Mouse (Mus musculus) layer of hippocampus, adult 2 months (tissue): Measurements from ENCODE around the gene Il17d. TPM values are rescaled to one million over a fixed set of nuclear protein-coding genes. Genes with fewer than 3 reads are reported as not detected.

ENCODE experiments used
- DNase-seq, 2 experiments: peaks; one replicate each; pipeline ENCODE4 v3.0.0; 2022; ENCODE audit warnings: low spot score in 2 of 2
- H3K27ac ChIP-seq: fragments of 200-600 bp; 2 replicates; pipeline ENCODE4 v1.8.1; 2022
- H3K4me3 ChIP-seq: fragments of 200-600 bp; 2 replicates; pipeline ENCODE4 v1.8.1; 2022; ENCODE audit warnings: mild to moderate bottlenecking
- CTCF ChIP-seq: fragments of 200-600 bp; conservative IDR thresholded peaks from 2 replicates; pipeline ENCODE4 v1.8.1; 2022; ENCODE audit warnings: antibody characterized with exemption, mild to moderate bottlenecking, moderate library complexity
- total RNA-seq, 2 experiments: library from RNA; stranded (reverse); gene quantifications; 2 replicates each; pipeline ENCODE4 v1.2.3; 2021

Il17d gene
- total RNA-seq, 2 experiments from 2014 or later, result 11.2 to 12.3 TPM

DNA sequence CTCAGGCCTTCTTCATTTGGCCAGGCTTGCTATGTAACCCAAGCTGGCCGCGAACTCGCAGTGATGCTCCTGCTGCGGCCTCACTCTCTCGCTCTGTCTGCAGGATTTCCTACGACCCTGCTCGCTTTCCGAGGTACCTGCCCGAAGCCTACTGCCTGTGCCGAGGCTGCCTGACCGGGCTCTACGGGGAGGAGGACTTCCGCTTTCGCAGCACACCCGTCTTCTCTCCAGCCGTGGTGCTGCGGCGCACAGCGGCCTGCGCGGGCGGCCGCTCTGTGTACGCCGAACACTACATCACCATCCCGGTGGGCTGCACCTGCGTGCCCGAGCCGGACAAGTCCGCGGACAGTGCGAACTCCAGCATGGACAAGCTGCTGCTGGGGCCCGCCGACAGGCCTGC lies 17.7 kb downstream of the Il17d start:
- TF ChIP-seq CTCF, result no peak
- DNase-seq, result no peak
- Histone ChIP-seq H3K27ac (no peak overlapping the region), H3K4me3 (no peak overlapping the region)

DNA sequence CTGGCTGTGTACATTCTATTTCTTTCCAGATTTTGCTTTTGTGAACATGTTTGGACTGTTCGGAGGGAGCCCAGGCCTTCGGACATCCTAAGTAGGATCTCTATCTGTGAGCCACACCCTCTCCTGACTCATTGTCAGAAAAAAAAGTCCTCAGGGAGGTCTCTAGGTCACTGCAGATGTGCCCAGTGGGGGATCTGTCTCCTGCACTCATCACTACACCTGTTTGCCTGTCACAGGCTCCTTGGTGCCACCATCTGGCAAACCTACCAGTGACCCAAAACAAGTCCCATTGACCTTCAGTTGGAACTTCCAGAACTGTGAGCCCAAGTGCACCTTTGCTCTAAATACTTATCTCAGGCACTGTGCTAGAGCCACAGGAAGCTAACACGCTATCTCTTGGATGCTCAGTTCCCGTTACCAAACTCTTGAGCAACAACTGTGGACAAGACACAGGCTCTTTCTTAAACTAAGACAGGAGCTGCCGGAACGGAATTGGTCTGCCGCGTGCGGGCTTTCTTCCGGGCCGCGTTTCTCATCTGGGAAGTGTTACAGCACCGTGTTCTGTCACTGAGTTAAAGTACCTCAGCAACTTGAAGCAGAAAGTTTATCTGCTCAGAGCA lies 19.0 kb downstream of the Il17d start:
- Histone ChIP-seq H3K4me3 (no peak overlapping the region), H3K27ac (no peak overlapping the region)
- TF ChIP-seq CTCF, result no peak
- no peak for DNase-seq

DNA sequence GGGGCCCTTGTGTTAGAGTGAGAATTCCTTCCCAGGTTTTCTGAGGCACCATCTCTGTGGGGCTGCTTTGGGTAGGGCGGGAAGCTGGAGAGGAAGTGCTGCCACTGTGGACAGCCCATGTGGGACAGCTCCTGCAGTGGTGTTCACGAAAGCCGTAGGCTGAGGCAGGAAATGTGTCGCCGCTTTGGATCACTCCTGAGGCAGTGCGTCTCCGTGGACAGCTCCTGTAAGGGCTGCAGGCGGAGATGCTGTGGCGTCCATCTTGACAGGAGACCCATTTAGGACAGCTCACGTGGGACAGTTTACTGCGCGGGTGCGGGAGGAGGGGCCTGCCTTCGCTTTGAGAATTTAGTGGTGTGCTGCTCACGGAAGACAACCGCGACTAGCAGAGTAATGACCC lies 20.9 kb downstream of the Il17d start:
- TF ChIP-seq CTCF, result no peak
- Histone ChIP-seq H3K27ac (no peak overlapping the region), H3K4me3 (no peak overlapping the region)
- no peak for DNase-seq

DNA sequence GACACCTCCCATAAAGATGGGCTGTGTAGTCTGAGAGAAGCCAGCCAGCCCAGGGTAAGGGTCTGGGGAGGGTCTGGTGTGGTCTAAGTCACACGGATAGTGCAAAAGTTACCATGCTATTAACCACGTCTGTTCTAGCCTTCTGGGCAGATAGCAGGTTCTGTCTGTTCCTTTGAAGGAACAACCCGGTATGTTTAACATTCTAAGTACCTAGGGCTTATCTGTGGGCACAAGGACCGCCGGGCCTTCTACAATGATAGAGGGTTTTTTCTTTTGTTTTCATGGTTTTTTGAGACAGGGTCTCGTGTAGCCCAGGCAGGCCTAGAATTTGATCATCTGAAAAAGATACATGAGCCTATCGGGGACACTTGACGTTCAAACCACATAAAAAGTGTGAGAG lies 21.6 kb downstream of the Il17d start:
- Histone ChIP-seq H3K27ac (no peak overlapping the region), H3K4me3 (no peak overlapping the region)
- DNase-seq, result no peak
- TF ChIP-seq CTCF, result no peak

DNA sequence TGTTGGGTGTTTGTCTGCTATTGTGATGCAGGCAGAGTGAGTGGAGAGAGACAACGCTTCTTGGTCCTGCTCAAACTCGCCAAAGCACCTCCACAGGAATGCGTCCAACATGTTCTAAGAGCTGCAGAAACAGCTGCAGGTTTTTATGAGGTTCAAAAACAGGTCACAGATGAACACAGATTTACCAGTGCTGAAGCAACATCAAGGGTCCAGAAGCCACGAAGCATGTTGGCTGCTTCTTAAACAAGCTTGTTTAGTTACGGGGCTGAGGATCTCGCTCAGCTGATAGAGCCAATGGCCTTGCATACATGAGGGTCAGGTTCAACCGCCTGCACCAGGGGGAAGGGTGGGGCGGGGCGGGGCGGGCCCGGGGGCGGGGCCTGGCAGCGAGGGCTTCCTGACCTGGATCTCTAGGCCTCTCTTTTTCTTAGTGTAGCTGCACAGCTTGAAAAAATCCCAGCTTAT lies 22.0 kb downstream of the Il17d start:
- TF ChIP-seq CTCF, result no peak
- Histone ChIP-seq H3K4me3 (no peak overlapping the region), H3K27ac (no peak overlapping the region)
- no peak for DNase-seq

DNA sequence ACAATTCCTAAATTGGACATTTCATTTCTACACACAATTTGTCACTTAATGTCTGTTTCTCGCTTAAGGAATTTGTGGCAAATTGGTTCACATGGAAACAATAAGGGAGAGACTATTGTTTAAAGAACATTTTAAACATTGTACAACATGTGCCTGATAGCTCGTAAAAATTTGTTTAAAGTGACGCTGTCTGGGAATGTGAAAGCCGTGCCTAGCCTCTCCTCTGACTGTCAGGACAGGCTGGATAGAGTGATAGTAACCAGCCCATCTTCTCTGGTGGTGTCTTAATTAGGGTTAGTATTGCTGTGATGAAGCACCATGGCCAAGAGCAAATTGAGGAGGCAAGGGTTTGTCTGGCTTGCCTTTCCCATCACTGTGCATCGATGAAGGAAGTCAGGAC lies 22.5 kb downstream of the Il17d start:
- DNase-seq, result no peak
- no peak overlapping the region for H3K27ac ChIP-seq
- TF ChIP-seq CTCF, result no peak
- no peak overlapping the region for H3K4me3 ChIP-seq

DNA sequence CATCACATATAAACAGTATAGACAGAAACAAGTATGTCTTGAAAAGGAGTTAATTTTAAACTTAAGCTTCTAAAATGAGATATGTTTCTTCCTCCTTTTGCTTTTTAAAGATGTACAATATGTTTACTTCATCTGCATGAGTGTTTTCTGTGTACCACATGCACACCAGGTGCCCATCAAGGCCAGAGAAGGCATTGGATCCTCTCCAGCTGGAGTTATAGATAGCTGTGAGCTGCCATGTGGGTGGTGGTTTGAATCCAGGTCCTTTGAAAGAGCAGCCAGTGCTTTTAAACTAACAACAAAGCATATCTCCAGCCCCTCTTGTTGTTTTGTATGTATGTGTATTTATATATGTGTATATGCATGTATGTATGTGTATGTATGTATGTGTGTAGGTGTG lies 28.4 kb downstream of the Il17d start:
- no peak for DNase-seq
- Histone ChIP-seq H3K4me3 (no peak overlapping the region), H3K27ac (no peak overlapping the region)
- no peak for TF ChIP-seq CTCF

DNA sequence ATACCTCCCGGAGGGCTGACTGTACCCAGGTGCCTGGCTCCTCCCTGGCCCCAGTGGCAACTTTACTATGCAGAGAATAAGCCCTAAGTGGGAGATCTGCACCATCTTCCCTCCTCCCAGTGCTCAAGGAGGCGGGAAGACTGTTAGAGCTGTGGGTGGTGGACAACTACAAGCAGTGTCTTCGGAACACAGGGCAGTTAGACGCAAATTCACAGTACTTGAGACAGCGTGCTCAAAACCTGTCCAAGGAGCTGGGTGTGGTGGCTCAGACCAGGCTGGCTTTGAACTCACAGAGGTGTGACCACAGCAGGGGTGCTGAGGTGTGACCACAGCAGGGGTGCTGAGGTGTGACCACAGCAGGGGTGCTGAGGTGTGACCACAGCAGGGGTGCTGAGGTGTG lies 29.9 kb downstream of the Il17d start:
- DNase-seq, result no peak
- H3K4me3 ChIP-seq, result no peak overlapping the region
- TF ChIP-seq CTCF, result no peak
- H3K27ac ChIP-seq, result no peak overlapping the region

DNA sequence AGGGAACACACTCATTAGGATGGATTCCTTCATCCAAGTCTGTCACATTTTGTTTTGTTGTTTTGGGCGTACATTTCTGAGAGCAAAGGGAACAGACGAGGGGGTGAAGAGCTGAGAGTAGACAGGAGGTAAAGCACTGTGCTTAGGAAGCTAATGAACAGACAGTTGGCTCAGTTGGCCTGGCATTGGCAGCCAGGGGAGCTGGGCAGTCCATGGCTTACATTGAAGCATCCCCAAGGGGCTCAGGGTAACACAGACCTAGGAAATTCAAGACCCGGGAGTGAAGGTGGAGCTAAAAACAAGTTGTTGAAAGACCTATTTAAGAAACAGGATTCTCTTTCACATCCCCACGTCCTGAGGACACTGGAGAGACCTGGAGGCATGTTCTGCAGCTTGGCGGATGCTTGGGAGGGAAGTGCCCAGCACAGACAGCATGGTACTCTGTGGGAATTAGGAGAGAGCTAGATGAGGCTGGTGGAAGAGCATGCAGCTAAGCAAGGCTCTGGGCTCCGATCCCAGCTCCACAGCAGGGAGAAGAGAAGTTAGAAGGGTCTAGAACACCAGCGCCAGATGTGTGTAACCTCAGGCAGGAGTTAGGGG lies 31.0 kb downstream of the Il17d start:
- Histone ChIP-seq H3K27ac (no peak overlapping the region), H3K4me3 (no peak overlapping the region)
- TF ChIP-seq CTCF, result no peak
- DNase-seq, result no peak

DNA sequence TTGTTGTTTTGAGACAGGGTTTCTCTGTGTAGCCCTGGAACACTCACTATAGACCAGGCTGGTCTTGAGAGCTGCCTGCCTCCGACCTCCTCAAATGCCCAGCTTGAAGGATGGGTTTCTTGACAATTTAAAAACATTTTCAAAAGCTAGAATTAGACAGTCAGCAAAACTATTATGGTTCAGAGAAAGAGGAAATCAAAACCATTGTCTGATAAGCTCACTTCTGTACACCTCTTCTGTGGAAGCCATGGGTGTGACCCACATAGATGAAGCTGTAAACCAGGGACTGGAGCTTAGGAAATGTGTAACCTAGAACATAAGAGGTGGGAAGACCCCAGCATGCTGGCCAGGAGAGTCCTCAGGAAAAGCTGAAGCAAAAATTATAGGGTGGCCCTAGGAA lies 32.3 kb downstream of the Il17d start:
- Histone ChIP-seq H3K27ac (no peak overlapping the region), H3K4me3 (no peak overlapping the region)
- no peak for DNase-seq
- TF ChIP-seq CTCF, result no peak

DNA sequence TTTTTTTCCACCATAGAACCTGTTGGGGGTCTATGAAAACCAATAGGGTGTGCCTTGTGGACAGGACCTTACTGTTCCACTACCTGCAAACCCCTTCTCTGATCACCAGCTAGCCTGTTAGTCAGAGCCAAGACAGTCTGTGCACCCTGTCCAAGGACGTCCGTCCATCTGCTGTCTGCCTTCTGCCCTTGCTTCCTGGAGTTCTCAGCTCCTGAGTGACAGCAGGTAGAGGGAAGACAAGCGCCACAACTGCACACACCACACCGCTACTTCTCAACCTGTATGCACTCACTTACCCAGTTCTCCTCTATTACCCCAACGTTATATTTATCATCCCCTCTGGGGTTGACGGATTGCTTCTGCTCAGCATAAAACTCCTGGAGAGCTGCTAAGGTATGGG lies 41.0 kb downstream of the Il17d start:
- Histone ChIP-seq H3K4me3 (no peak overlapping the region), H3K27ac (no peak overlapping the region)
- no peak for TF ChIP-seq CTCF
- DNase-seq, result no peak

DNA sequence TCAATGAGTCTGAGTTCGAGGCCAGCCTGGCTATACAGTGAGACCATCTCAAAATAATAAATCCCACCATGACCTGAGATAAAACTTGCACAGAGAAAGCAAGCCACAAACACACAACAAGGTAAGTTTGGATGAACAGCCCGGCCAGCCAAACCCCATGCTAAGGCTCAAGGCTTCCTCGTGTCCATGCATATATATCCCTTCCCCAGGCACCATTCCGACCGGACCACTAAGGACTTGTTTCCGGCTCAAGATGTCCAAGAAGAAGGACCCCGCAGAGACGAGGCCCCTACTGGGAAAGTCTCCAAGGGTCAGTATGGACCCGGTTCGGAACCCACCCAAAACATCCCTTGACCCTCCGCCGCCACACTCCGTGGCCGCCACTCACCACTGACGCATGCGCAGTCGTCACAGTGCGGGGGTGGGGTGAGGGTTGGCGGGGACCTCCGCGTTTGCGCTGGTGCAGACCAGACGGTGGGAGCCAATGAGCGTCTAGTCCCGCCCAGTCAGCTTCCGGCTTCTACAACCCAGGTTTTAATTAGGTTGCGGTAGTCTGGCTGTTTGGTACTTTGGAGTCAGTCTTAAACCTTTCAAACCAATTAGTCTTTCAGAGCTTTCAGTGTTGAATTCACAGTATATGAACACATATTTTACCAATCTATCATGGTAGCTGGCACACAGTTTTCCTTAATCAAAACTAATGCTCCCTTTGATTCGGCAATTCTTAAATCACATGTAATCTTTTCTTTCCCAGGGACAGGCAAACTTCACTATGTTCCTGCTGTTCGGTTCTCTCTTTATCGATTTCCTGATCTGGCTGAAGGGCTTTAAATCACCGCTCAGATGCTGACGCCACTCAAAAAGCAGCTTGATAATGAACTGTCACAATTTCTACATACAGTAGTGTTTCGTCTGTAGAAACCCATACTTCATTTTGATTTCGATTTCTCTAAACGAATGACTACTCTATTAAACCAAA lies 46.9 kb downstream of the Il17d start, which contains the start of gene Eef1akmt1:
Gene Eef1akmt1, minus strand, starts transcription at position 458 of the 979 bp plus-strand sequence.
- no peak for TF ChIP-seq CTCF
- Histone ChIP-seq H3K27ac (peak within 1 kb of the TSS; percentile 94), H3K4me3 (peak within 1 kb of the TSS; percentile 77)
- peak; percentile 97 to 98 for DNase-seq
